Mouse (Mus musculus): ENCODE results near the gene Psmb6.

The Psmb6 gene

DNA sequence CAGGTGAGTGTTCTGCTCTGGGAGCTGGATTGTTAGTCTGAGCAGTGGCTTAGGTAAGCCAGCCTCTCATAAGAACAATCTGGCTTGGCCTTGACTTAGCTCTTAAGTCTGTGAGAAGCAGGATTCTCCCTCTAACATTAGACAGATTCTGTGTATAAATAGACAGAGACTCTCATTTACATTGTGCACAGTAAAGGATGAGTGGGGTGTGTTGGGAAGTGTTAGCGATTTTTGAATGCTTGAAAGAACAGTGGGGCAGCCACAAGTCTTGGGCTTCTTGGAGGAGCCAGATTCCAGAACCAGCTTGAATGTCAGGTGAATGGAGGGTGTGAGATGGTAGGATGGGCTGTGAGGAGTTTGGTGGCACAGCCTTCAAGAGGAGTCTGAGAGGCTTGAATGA, 46.5 kb downstream of the Psmb6 start:
- no peak for DNase-seq (ENCODE audit: low spot score)

DNA sequence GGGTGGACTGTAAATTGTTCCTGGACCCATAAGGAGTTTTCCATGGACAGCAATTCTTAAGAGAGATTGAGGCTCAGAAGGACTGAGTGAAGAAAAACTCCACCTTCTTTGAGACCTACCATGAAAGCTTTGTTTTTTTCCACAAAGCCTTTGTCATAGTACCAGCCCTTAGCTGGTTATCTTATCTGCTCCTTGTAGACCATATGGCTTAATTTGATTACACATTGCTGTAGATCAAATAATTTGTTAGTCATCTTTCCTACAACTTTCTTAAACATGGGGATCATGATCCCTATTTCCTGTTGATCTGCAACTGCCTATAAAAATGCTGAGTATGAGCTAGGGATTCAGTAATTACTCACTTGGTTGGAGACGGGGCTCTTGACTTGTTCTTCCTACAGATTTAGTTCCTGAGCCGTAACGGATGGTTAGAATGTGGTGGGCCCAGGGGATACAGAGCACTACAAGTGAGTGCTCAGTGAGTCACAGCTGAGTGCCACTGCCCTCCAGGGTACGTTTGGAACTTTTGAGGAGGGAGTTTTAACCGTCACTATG, 47.3 kb downstream of the Psmb6 start:
- no peak for DNase-seq (ENCODE audit: low spot score)

DNA sequence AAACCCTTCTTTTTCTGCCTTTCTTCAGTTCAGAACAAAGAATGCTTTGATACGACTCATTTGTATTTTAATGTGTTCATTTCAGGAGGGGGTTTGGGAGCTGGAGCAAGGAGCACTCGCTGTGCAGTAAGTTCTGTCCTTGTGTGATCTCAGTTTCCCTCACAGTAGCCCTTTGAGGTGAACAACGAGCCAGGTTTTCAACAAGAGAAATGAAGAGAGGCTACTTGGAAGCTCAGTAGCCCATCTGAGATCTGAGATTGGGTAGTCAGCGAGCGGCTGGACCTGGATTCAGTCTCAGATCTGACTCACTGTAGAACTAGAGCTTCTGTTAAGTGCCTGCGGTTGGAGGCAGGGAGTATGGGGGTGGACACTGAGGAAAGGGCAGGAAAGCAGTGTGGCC, 48.7 kb downstream of the Psmb6 start:
- no peak for DNase-seq (ENCODE audit: low spot score)

DNA sequence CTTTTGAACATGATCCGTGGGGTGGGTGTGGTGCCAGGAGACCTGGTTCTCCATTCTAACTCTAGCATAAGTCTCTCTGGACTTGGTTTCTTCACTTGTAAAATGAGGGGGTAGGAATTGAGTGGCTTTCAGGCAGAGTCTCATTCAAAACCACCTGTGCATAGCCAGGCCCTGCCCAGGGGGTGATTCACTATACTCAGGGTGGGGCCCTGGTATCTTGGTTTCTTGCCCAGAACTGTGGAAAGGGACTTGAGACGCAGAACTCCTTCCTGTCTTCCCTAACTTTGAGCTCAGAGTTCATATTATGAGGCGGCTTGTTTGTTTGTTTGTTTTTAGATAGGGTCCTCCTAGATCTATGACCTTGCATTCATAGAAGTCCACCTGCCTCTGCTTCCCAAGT, 52.0 kb downstream of the Psmb6 start:
- no peak for DNase-seq (ENCODE audit: low spot score)

Data from embryo, embryonic 10.5 days (tissue).